Mouse (Mus musculus) bone marrow macrophage, adult 2 months (primary cell): Measurements from ENCODE around the gene Fth1. TPM values are rescaled to one million over a fixed set of nuclear protein-coding genes. Genes with fewer than 3 reads are reported as not detected.
"Not testable (repeated sequence)": the region's sequence is repeated elsewhere in the genome, so short reads cannot be mapped to it uniquely, and the experiment has no call there.

Source experiments
- H3K27ac ChIP-seq: 2 replicates; pipeline ENCODE4 v1.5.1; 2012; ENCODE audit warnings: low read depth, low read length; ENCODE audit not compliant: insufficient read depth
- H3K4me1 ChIP-seq: 2 replicates; pipeline ENCODE4 v1.6.1; 2012; ENCODE audit warnings: low read length; ENCODE audit not compliant: control insufficient read depth, insufficient read depth
- H3K4me3 ChIP-seq: 2 replicates; pipeline ENCODE4 v1.5.1; 2012; ENCODE audit warnings: mild to moderate bottlenecking, low read length, moderate library complexity; ENCODE audit not compliant: insufficient read depth
- CTCF ChIP-seq: IDR thresholded peaks from 2 replicates; pipeline ENCODE4 v1.5.1; 2012; ENCODE audit warnings: low read depth, mild to moderate bottlenecking, low read length, moderate library complexity
- POLR2A ChIP-seq: IDR thresholded peaks from 2 replicates; pipeline ENCODE4 v1.6.1; 2012; ENCODE audit warnings: mild to moderate bottlenecking, low read depth, low read length, borderline replicate concordance
- polyA plus RNA-seq: library from polyadenylated mRNA; stranded (reverse); fragments of >200 nt; gene quantifications from 2 replicates; pipeline ENCODE4 v1.2.4, GENCODE M21; 2012; ENCODE audit not compliant: missing spikeins, insufficient read depth, insufficient read length

The Fth1 gene
- 20,335 and 20,363 TPM in 2 replicates for polyA plus RNA-seq

- H3K27ac ChIP-seq, result peak within 1 kb of the TSS; percentile 99
- TF ChIP-seq POLR2A (no peak), CTCF (no peak)
- peak within 1 kb of the TSS; percentile 75 for H3K4me3 ChIP-seq
- H3K4me1 ChIP-seq, result peaks cover 42% of the 10 kb centered on the region
Observed at GRCm38 (mm10) chr19:9980258-9980657, at the start of gene Fth1. Gene Fth1, plus strand, starts transcription at chr19:9980598.

GRCm38 (mm10) chr19:9931167-9931607 lies 49.2 kb upstream of the Fth1 start:
- H3K4me3 ChIP-seq, result not testable (repeated sequence)
- H3K27ac ChIP-seq, result peak overlapping the region; percentile 97
- peaks cover 82% of the 10 kb centered on the region for H3K4me1 ChIP-seq

- peak overlapping the region; percentile 58 for H3K27ac ChIP-seq
- H3K4me1 ChIP-seq, result peaks cover 81% of the 10 kb centered on the region
- TF ChIP-seq CTCF (no peak), POLR2A (no peak)
Observed at GRCm38 (mm10) chr19:9933908-9934307, 46.5 kb upstream of the Fth1 start.

GRCm38 (mm10) chr19:9936579-9936978 lies 43.8 kb upstream of the Fth1 start:
- no peak for TF ChIP-seq CTCF
- TF ChIP-seq POLR2A, result no peak
- Histone ChIP-seq H3K4me3 (no peak overlapping the region), H3K27ac (peak overlapping the region; percentile 98), H3K4me1 (peaks cover 81% of the 10 kb centered on the region)

More at GRCm38 (mm10) chr19:9933908-9934307, 46.5 kb upstream of the Fth1 start:
- no peak overlapping the region for H3K4me3 ChIP-seq

- H3K4me1 ChIP-seq, result peaks cover 81% of the 10 kb centered on the region
- H3K27ac ChIP-seq, result peak overlapping the region; percentile 98
- H3K4me3 ChIP-seq, result no peak overlapping the region
- no peak for TF ChIP-seq CTCF
- no peak for TF ChIP-seq POLR2A
Observed at GRCm38 (mm10) chr19:9937428-9937827, 43.0 kb upstream of the Fth1 start.

- H3K4me1 ChIP-seq, result peaks cover 84% of the 10 kb centered on the region
- peak overlapping the region; percentile 98 for H3K27ac ChIP-seq
- TF ChIP-seq CTCF (no peak), POLR2A (no peak)
- peak overlapping the region; percentile 37 for H3K4me3 ChIP-seq
Observed at GRCm38 (mm10) chr19:9938156-9938823, 42.1 kb upstream of the Fth1 start.

GRCm38 (mm10) chr19:9938824-9939303 lies 41.5 kb upstream of the Fth1 start:
- TF ChIP-seq POLR2A (no peak), CTCF (no peak)
- peak overlapping the region; percentile 98 for H3K27ac ChIP-seq
- peaks cover 83% of the 10 kb centered on the region for H3K4me1 ChIP-seq
- peak overlapping the region; percentile 37 for H3K4me3 ChIP-seq

- Histone ChIP-seq H3K4me1 (peaks cover 84% of the 10 kb centered on the region), H3K27ac (peak overlapping the region; percentile 98), H3K4me3 (no peak overlapping the region)
- no peak for TF ChIP-seq POLR2A
Observed at GRCm38 (mm10) chr19:9939841-9940240, 40.6 kb upstream of the Fth1 start.

- Histone ChIP-seq H3K4me1 (peaks cover 83% of the 10 kb centered on the region), H3K4me3 (no peak overlapping the region), H3K27ac (peak overlapping the region; percentile 5; the same call in 1 of the 2 replicates)
- TF ChIP-seq CTCF, result no peak
- TF ChIP-seq POLR2A, result no peak
Observed at GRCm38 (mm10) chr19:9940903-9941302, 39.5 kb upstream of the Fth1 start.

- H3K27ac ChIP-seq, result peak overlapping the region; percentile 93
- H3K4me3 ChIP-seq, result no peak overlapping the region
- H3K4me1 ChIP-seq, result peaks cover 84% of the 10 kb centered on the region
- no peak for TF ChIP-seq POLR2A
- TF ChIP-seq CTCF, result no peak
Observed at GRCm38 (mm10) chr19:9941809-9942208, 38.6 kb upstream of the Fth1 start.
